19 mouse cellular contexts compared by ENCODE assay signal in the genomic region with DNA sequence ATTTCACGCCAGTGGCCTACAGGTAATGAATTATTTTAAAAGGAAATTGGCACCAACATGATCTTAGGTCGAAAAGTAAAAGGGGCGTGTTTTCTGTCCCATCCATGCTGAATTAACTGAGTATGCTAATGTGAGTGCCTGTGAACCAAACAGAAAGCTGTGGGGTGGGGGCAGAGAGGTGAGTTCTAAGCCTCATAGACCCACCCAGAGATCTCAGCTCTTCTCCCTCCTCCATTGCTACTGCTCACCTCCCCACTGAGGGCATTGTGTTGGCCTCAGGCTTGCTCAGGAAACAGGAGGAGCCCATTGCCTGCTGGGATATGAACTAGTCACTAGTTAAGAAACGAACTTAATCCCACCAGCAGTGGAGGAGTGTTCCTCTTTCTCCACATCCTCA. TPM values are rescaled to one million over a fixed set of nuclear protein-coding genes. Genes with fewer than 3 reads are reported as not detected.
DNase-seq lines count a peak whose midpoint lies in the region; ATAC-seq and TF ChIP-seq lines count a peak whose summit lies in the region.
"Had no signal": no experiment of that assay in that cellular context is flagged by ENCODE, and none has a peak within 500 bp of the region (broad histone marks: within the 10 kb centered on the region; RNA-seq: fewer than 3 reads in every experiment).

No protein-coding gene starts in this region.

- H3K27ac ChIP-seq in kidney, postnatal 0 days = no peak overlapping the region
- H3K27ac ChIP-seq in forebrain, embryonic 14.5 days (ENCODE audit: low read depth, low read length) = no peak overlapping the region
- no peak overlapping the region for H3K27ac ChIP-seq in hindbrain, embryonic 14.5 days
- H3K27ac ChIP-seq in neural tube, embryonic 12.5 days = no peak overlapping the region
- H3K27ac ChIP-seq: layer of hippocampus, adult 2 months; liver, embryonic 13.5 days; lung, embryonic 15.5 days; stomach, postnatal 0 days had no signal

- no peak overlapping the region for H3K9ac ChIP-seq in kidney, postnatal 0 days (ENCODE audit: low read depth, low read length)
- no peak overlapping the region for H3K9ac ChIP-seq in forebrain, embryonic 14.5 days (ENCODE audit: low read length)
- no peak overlapping the region for H3K9ac ChIP-seq in hindbrain, embryonic 14.5 days
- H3K9ac ChIP-seq in neural tube, embryonic 12.5 days = no peak overlapping the region
- H3K9ac ChIP-seq: liver, embryonic 13.5 days; lung, embryonic 15.5 days had no signal

- H3K4me3 ChIP-seq in kidney, postnatal 0 days (replicated peaks; ENCODE audit: low read depth, low read length) = no peak overlapping the region
- no peak overlapping the region for H3K4me3 ChIP-seq in forebrain, embryonic 14.5 days (ENCODE audit: low read depth, low read length)
- no peak overlapping the region for H3K4me3 ChIP-seq in hindbrain, embryonic 14.5 days (replicated peaks; ENCODE audit: low read length)
- H3K4me3 ChIP-seq in neural tube, embryonic 12.5 days = no peak overlapping the region
- H3K4me3 ChIP-seq: layer of hippocampus, adult 2 months; liver, embryonic 13.5 days; lung, embryonic 15.5 days; myocyte had no signal

- H3K4me2 ChIP-seq in kidney, postnatal 0 days (ENCODE audit: low read length) = no peak overlapping the region
- H3K4me2 ChIP-seq in forebrain, embryonic 14.5 days (ENCODE audit: low read length) = no peak overlapping the region
- H3K4me2 ChIP-seq in hindbrain, embryonic 14.5 days (replicated peaks) = no peak overlapping the region
- no peak overlapping the region for H3K4me2 ChIP-seq in neural tube, embryonic 12.5 days (replicated peaks)
- H3K4me2 ChIP-seq: liver, embryonic 13.5 days; lung, embryonic 15.5 days had no signal

- H3K4me1 ChIP-seq in kidney, postnatal 0 days (replicated peaks; ENCODE audit: insufficient read depth, low read length) = no peaks in the 10 kb centered on the region
- H3K4me1 ChIP-seq in forebrain, embryonic 14.5 days (ENCODE audit: control insufficient read depth, insufficient read depth, low read length) = 0 out of 2 replicates have a peak, but pooled peaks cover 5% of the 10 kb centered on the region
- no peaks in the 10 kb centered on the region for H3K4me1 ChIP-seq in hindbrain, embryonic 14.5 days (replicated peaks; ENCODE audit: control insufficient read depth, insufficient read depth, low read length)
- H3K4me1 ChIP-seq in neural tube, embryonic 12.5 days = 0 out of 2 replicates have a peak, but pooled peaks cover 8% of the 10 kb centered on the region
- H3K4me1 ChIP-seq: liver, embryonic 13.5 days; lung, embryonic 15.5 days had no signal

- no peaks in the 10 kb centered on the region for H3K9me3 ChIP-seq in kidney, postnatal 0 days (replicated peaks; ENCODE audit: low read length)
- no peaks in the 10 kb centered on the region for H3K9me3 ChIP-seq in forebrain, embryonic 14.5 days (replicated peaks; ENCODE audit: control insufficient read depth, low read length)
- H3K9me3 ChIP-seq in hindbrain, embryonic 14.5 days (ENCODE audit: control insufficient read depth, low read length) = no peaks in the 10 kb centered on the region
- H3K9me3 ChIP-seq in neural tube, embryonic 12.5 days = no peaks in the 10 kb centered on the region
- H3K9me3 ChIP-seq: liver, embryonic 13.5 days; lung, embryonic 15.5 days had no signal

- WGBS in kidney, postnatal 0 days = 36% methylated on average over 4 of the region's 4 CpGs
- WGBS in forebrain, embryonic 14.5 days = 18% methylated on average over 4 of the region's 4 CpGs
- 27% methylated on average over 4 of the region's 4 CpGs for WGBS in hindbrain, embryonic 14.5 days
- 18% methylated on average over 4 of the region's 4 CpGs for WGBS in neural tube, embryonic 12.5 days

- no peak for DNase-seq in kidney, postnatal 0 days (ENCODE audit: low spot score)
- DNase-seq in kidney, postnatal 10 days = no peak
- no peak for DNase-seq in forebrain, embryonic 14.5 days (ENCODE audit: low spot score)
- no peak for DNase-seq in hindbrain, embryonic 14.5 days (ENCODE audit: low spot score)
- no peak for DNase-seq in ovary, adult 18-20 months (ENCODE audit: low spot score)
- DNase-seq in cerebellum, adult 8-10 months = no peak
- no peak for DNase-seq in cerebellum, postnatal 4 days (ENCODE audit: low spot score in 2 of 2)
- DNase-seq: B cell, adult 2 months; cerebellum, adult 9-11 months; gastrocnemius, postnatal 25 days; liver, embryonic 13.5 days; right cerebral cortex, postnatal 14 days had no signal

- H3K27me3 ChIP-seq in kidney, postnatal 0 days (ENCODE audit: insufficient read depth, low read length) = no peaks in the 10 kb centered on the region
- H3K27me3 ChIP-seq in forebrain, embryonic 14.5 days (replicated peaks; ENCODE audit: control insufficient read depth, insufficient read depth, low read length) = no peaks in the 10 kb centered on the region
- peaks cover 31% of the 10 kb centered on the region for H3K27me3 ChIP-seq in hindbrain, embryonic 14.5 days (ENCODE audit: control insufficient read depth, insufficient read depth, low read length)
- H3K27me3 ChIP-seq in neural tube, embryonic 12.5 days (replicated peaks) = peaks cover 50% of the 10 kb centered on the region
- H3K27me3 ChIP-seq: liver, embryonic 13.5 days; lung, embryonic 15.5 days had no signal

- ATAC-seq in kidney, postnatal 0 days (replicated peaks; ENCODE audit: low FRiP score, low read depth) = peak; percentile 5; the same call in 1 of the 2 replicates
- peak; percentile 65 for ATAC-seq in forebrain, embryonic 14.5 days
- peak; percentile 49; the same call in 1 of the 2 replicates for ATAC-seq in hindbrain, embryonic 14.5 days (ENCODE audit: low FRiP score)
- ATAC-seq in neural tube, embryonic 12.5 days (ENCODE audit: low FRiP score, low read depth) = peak; percentile 62
- ATAC-seq: inflammation-experienced regulatory T-cells, adult 6 months had no signal

- H3K36me3 ChIP-seq in kidney, postnatal 0 days (ENCODE audit: insufficient read depth, low read length) = no peaks in the 10 kb centered on the region
- H3K36me3 ChIP-seq in forebrain, embryonic 14.5 days (ENCODE audit: control insufficient read depth, insufficient read depth, low read length) = no peaks in the 10 kb centered on the region
- H3K36me3 ChIP-seq in hindbrain, embryonic 14.5 days (replicated peaks; ENCODE audit: control insufficient read depth, insufficient read depth) = no peaks in the 10 kb centered on the region
- H3K36me3 ChIP-seq in neural tube, embryonic 12.5 days = no peaks in the 10 kb centered on the region
- H3K36me3 ChIP-seq: liver, embryonic 13.5 days; lung, embryonic 15.5 days had no signal

- TF ChIP-seq CTCF in kidney, postnatal 0 days (IDR thresholded peaks at IDR 0.05; ENCODE audit: low read depth) = no peak

RNA-seq across cellular contexts. Expression of a gene that starts 54.9 kb away (rescaled TPM):
- 0.03 and 0.06 TPM in 2 replicates for polyA plus RNA-seq in kidney, postnatal 0 days (2015; fragmentation: Nextera tagmentation; extraction: Ambion mirVana)
- 0.05 and 0.20 TPM in 2 replicates for polyA plus RNA-seq in forebrain, embryonic 14.5 days (2014; fragmentation: Nextera tagmentation; extraction: Ambion mirVana)
- 0.08 and 0.19 TPM in 2 replicates for polyA plus RNA-seq in hindbrain, embryonic 14.5 days (2014; fragmentation: Nextera tagmentation; extraction: Ambion mirVana)
- polyA plus RNA-seq in neural tube, embryonic 12.5 days (2016; fragmentation: Nextera tagmentation; extraction: Ambion mirVana) = 0.06 and 0.11 TPM in 2 replicates
- polyA plus RNA-seq: heart, postnatal 0 days had no signal

Comparison
In these comparisons a context has a peak if more than half of its experiments do, and no peak if none do; other contexts are left out.
1. ATAC-seq: peak in every context shown above with its lines; median percentile 65 in forebrain, embryonic 14.5 days; 62 in neural tube, embryonic 12.5 days; 49 in hindbrain, embryonic 14.5 days; 5 in kidney, postnatal 0 days.